Comparison of ENCODE assay signal across 8 mouse cellular contexts in the genomic region with DNA sequence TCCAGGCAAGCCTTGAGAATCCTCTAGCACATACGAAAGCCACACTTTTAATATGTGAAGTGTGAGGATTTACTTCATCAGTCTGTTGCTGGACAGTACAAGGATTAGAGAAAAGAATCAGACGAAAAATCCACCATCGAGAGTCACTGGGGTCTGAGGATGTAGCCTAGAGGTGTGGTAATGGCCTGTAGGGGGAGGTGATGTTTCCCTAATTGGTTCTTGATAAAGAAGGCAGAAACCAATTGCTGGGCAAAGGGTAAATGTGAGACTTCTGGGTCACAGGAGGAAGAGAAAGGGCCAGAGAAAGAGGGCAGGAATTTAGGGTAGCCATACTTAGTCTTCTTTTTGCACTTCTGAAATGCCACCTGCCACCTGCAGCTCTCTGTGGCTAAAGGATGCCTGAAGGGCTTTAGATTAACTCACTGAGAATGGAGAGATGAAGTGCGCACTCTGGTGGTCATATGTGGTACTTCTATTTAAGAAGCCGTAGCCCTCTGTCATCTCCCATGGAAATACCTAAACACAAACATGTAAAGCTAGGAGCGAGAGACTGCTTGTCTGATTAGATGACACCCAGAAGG. TPM values are rescaled to one million over a fixed set of nuclear protein-coding genes. Genes with fewer than 3 reads are reported as not detected.
DNase-seq lines count a peak whose midpoint lies in the region; ATAC-seq and TF ChIP-seq lines count a peak whose summit lies in the region.

No protein-coding gene starts in this region.

- TF ChIP-seq RAD21 in MEL (IDR thresholded peaks at IDR 0.05; ENCODE audit: low read depth, low read length) = peak; percentile 53

- peak; percentile 50 to 88 (median 73) for TF ChIP-seq CTCF in MEL (IDR thresholded peaks at IDR 0.05 in 2 of 3, conservative IDR thresholded peaks at IDR 0.05 in 1 of 3; ENCODE audit: control insufficient read depth in 1 of 3, insufficient read depth in 1 of 3, low read depth in 2 of 3, low read length in 3 of 3, poor library complexity in 1 of 3, severe bottlenecking in 1 of 3)

- no peak overlapping the region for H3K4me3 ChIP-seq in hindbrain, embryonic 11.5 days (ENCODE audit: low read depth, low read length)
- no peak overlapping the region for H3K4me3 ChIP-seq in hindbrain, embryonic 16.5 days (ENCODE audit: low read length)
- H3K4me3 ChIP-seq in MEL (ENCODE audit: control insufficient read depth in 1 of 2, insufficient read depth in 1 of 2, low read depth in 2 of 2, low read length in 2 of 2) = no peak overlapping the region
- peak overlapping the region; percentile 42 for H3K4me3 ChIP-seq in megakaryocyte, embryonic 14.5 days (replicated peaks)

- no peaks in the 10 kb centered on the region for H3K4me1 ChIP-seq in hindbrain, embryonic 11.5 days (replicated peaks; ENCODE audit: control insufficient read depth, insufficient read depth, low read length)
- H3K4me1 ChIP-seq in hindbrain, embryonic 16.5 days (ENCODE audit: control insufficient read depth, insufficient read depth, low read depth, low read length) = no peaks in the 10 kb centered on the region
- 0 out of 4 replicates have a peak, but pooled peaks cover 0 to 9% of the 10 kb centered on the region in 2 experiments for H3K4me1 ChIP-seq in MEL (ENCODE audit: control insufficient read depth in 1 of 2, insufficient read depth in 2 of 2, low read length in 2 of 2)
- peaks cover 32% of the 10 kb centered on the region for H3K4me1 ChIP-seq in megakaryocyte, embryonic 14.5 days

- H3K4me2 ChIP-seq in hindbrain, embryonic 11.5 days (replicated peaks; ENCODE audit: low read depth, low read length) = no peak overlapping the region
- no peak overlapping the region for H3K4me2 ChIP-seq in hindbrain, embryonic 16.5 days (ENCODE audit: low read length)

- no peak overlapping the region for H3K9ac ChIP-seq in hindbrain, embryonic 11.5 days (ENCODE audit: low read depth, low read length)
- H3K9ac ChIP-seq in hindbrain, embryonic 16.5 days (ENCODE audit: low read depth, low read length) = no peak overlapping the region
- no peak overlapping the region for H3K9ac ChIP-seq in MEL (ENCODE audit: control insufficient read depth, low read depth, low read length, poor library complexity, severe bottlenecking)

- H3K79me2 ChIP-seq in MEL (ENCODE audit: control insufficient read depth, insufficient read depth, low read length, poor library complexity) = no peaks in the 10 kb centered on the region

- no peak for TF ChIP-seq POLR2A in MEL (IDR thresholded peaks at IDR 0.05; ENCODE audit: control insufficient read depth in 1 of 2, insufficient read depth in 1 of 2, low read depth in 1 of 2, low read length in 2 of 2, poor library complexity in 1 of 2)

- no peaks in the 10 kb centered on the region for H3K27me3 ChIP-seq in hindbrain, embryonic 11.5 days (ENCODE audit: control insufficient read depth, insufficient read depth, low read length)
- no peaks in the 10 kb centered on the region for H3K27me3 ChIP-seq in hindbrain, embryonic 16.5 days (replicated peaks; ENCODE audit: control insufficient read depth, insufficient read depth, low read length)
- H3K27me3 ChIP-seq in MEL (ENCODE audit: control insufficient read depth in 1 of 2, insufficient read depth in 2 of 2, low read length in 2 of 2) = peaks cover 6 to 7% of the 10 kb centered on the region in 2 experiments
- H3K27me3 ChIP-seq in megakaryocyte, embryonic 14.5 days (replicated peaks) = peaks cover 38% of the 10 kb centered on the region

- 30% methylated on average over 6 of the region's 6 CpGs for WGBS in hindbrain, embryonic 11.5 days
- WGBS in hindbrain, embryonic 16.5 days = 30% methylated on average over 6 of the region's 6 CpGs

- TF ChIP-seq EP300 in MEL (IDR thresholded peaks at IDR 0.05; ENCODE audit: low read depth in 1 of 2, low read length in 2 of 2) = no peak

- ATAC-seq in hindbrain, embryonic 11.5 days (ENCODE audit: low FRiP score) = no peak
- no peak for ATAC-seq in hindbrain, embryonic 16.5 days

- H3K36me3 ChIP-seq in hindbrain, embryonic 11.5 days (ENCODE audit: control insufficient read depth, insufficient read depth, low read length) = no peaks in the 10 kb centered on the region
- no peaks in the 10 kb centered on the region for H3K36me3 ChIP-seq in hindbrain, embryonic 16.5 days (ENCODE audit: control insufficient read depth, insufficient read depth, low read length)
- peaks cover 0 to 2% of the 10 kb centered on the region in 2 experiments; a peak in 2 of 4 replicates for H3K36me3 ChIP-seq in MEL (ENCODE audit: control insufficient read depth in 1 of 2, insufficient read depth in 2 of 2, low read length in 2 of 2)
- H3K36me3 ChIP-seq in megakaryocyte, embryonic 14.5 days (replicated peaks; ENCODE audit: low read length) = no peaks in the 10 kb centered on the region

- H3K9me3 ChIP-seq in hindbrain, embryonic 11.5 days (ENCODE audit: control insufficient read depth, low read length) = no peaks in the 10 kb centered on the region
- H3K9me3 ChIP-seq in hindbrain, embryonic 16.5 days (ENCODE audit: control insufficient read depth, low read length) = no peaks in the 10 kb centered on the region
- H3K9me3 ChIP-seq in MEL (replicated peaks; ENCODE audit: insufficient read depth, low read length) = no peaks in the 10 kb centered on the region
- peaks cover 9% of the 10 kb centered on the region for H3K9me3 ChIP-seq in megakaryocyte, embryonic 14.5 days

- peak; percentile 81 for DNase-seq in hindbrain, embryonic 11.5 days (ENCODE audit: low spot score)
- peak; percentile 89 for DNase-seq in MEL (ENCODE audit: low read depth, low spot score)
- peak; percentile 64 to 68 for DNase-seq in cerebellum, adult 18-20 months
- peak; percentile 11 for DNase-seq in gastrocnemius, postnatal 14 days
- peak; percentile 71 for DNase-seq in layer of hippocampus, adult 9-10 months (ENCODE audit: low spot score)
- peak; percentile 34 for DNase-seq in telencephalon, adult 2 months (ENCODE audit: low read depth, low spot score)

- no peak overlapping the region for H3K27ac ChIP-seq in hindbrain, embryonic 11.5 days (ENCODE audit: low read depth, low read length)
- no peak overlapping the region for H3K27ac ChIP-seq in hindbrain, embryonic 16.5 days (ENCODE audit: low read depth, low read length)
- H3K27ac ChIP-seq in MEL (ENCODE audit: control insufficient read depth, low read depth, low read length) = no peak overlapping the region

- intact Hi-C loops in gastrocnemius, postnatal 14 days (cut with DNase I; ENCODE audit: low total_unique reads) = loop anchor here (5.0 kb wide), 1 partner anchor 33 kb away; no protein-coding TSS in a partner anchor

TF ChIP-seq in MEL, 35 proteins besides CTCF, POLR2A, EP300 and RAD21 (continues in another document):
- TF ChIP-seq ZKSCAN1 (IDR thresholded peaks at IDR 0.05; ENCODE audit: low read depth, low read length) (no peak), KAT2A (conservative IDR thresholded peaks at IDR 0.05; ENCODE audit: low read depth, low read length) (no peak), ZNF384 (IDR thresholded peaks at IDR 0.05; ENCODE audit: low read depth, low read length) (no peak), SIN3A (IDR thresholded peaks at IDR 0.05; ENCODE audit: low read length) (no peak), MXI1 (IDR thresholded peaks at IDR 0.05; ENCODE audit: low read depth, low read length) (no peak), MAZ (IDR thresholded peaks at IDR 0.05; ENCODE audit: low read depth, low read length) (no peak), ZC3H11A (IDR thresholded peaks at IDR 0.05; ENCODE audit: low read depth, low read length) (0 out of 2 replicates have a peak, but pooled peaks have one; percentile 1), MAFK (IDR thresholded peaks at IDR 0.05; ENCODE audit: borderline replicate concordance, low read depth, low read length) (no peak), SMC3 (IDR thresholded peaks at IDR 0.05; ENCODE audit: low read depth, low read length) (peak; percentile 66), TCF12 (IDR thresholded peaks at IDR 0.05; ENCODE audit: low read depth, low read length) (no peak), CHD2 (IDR thresholded peaks at IDR 0.05; ENCODE audit: low read length) (no peak), GATA1 (IDR thresholded peaks at IDR 0.05; ENCODE audit: low read depth, low read length) (peak; percentile 19; the same call in 1 of the 2 replicates), E2F4 (IDR thresholded peaks at IDR 0.05; ENCODE audit: borderline replicate concordance, low read depth, low read length) (no peak), POLR2AphosphoS5 (IDR thresholded peaks at IDR 0.05; ENCODE audit: borderline replicate concordance, low read depth, low read length) (no peak), USF1 (IDR thresholded peaks at IDR 0.05; ENCODE audit: low read depth, low read length) (no peak)

RNA-seq across cellular contexts. Expression of a gene that starts 3.2 kb away (rescaled TPM):
- polyA plus RNA-seq in hindbrain, embryonic 11.5 days (2014; fragmentation: Nextera tagmentation; extraction: Ambion mirVana) = 0.22 TPM in 1 of 2 replicates, not detected in the other
- polyA plus RNA-seq in hindbrain, embryonic 16.5 days (2015; fragmentation: Nextera tagmentation; extraction: Ambion mirVana) = 0.19 TPM in 1 of 2 replicates, not detected in the other
- total RNA-seq in MEL (2012; rRNA removed) = not detected in 2 replicates
- polyA plus RNA-seq in MEL (2012; ENCODE audit: insufficient read depth in 1 of 2, insufficient read length in 2 of 2, low read depth in 1 of 2, low replicate concordance in 2 of 2, missing spikeins in 1 of 2) = not detected
- under 1 TPM in 1 of 2 experiments, not detected in 1; 0.22 TPM for total RNA-seq in gastrocnemius, postnatal 14 days (2021)
- polyA plus RNA-seq in megakaryocyte, embryonic 14.5 days (2012; ENCODE audit: insufficient read depth, low replicate concordance) = not detected in 2 replicates

RNA-seq across cellular contexts. Expression of a gene that starts 29.0 kb away (rescaled TPM):
- 43.0 and 48.6 TPM in 2 replicates for polyA plus RNA-seq in hindbrain, embryonic 11.5 days (2014; fragmentation: Nextera tagmentation; extraction: Ambion mirVana)
- 77.1 and 88.1 TPM in 2 replicates for polyA plus RNA-seq in hindbrain, embryonic 16.5 days (2015; fragmentation: Nextera tagmentation; extraction: Ambion mirVana)
- total RNA-seq in MEL (2012; rRNA removed) = 34.3 and 35.6 TPM in 2 replicates
- polyA plus RNA-seq in MEL (2012; ENCODE audit: insufficient read depth in 1 of 2, insufficient read length in 2 of 2, low read depth in 1 of 2, low replicate concordance in 2 of 2, missing spikeins in 1 of 2) = 10 to 100 TPM; 24.2 to 72.2 TPM
- 10 to 100 TPM; 22.7 to 24.3 TPM for total RNA-seq in gastrocnemius, postnatal 14 days (2021)
- polyA plus RNA-seq in megakaryocyte, embryonic 14.5 days (2012; ENCODE audit: insufficient read depth, low replicate concordance) = 2.9 and 29.2 TPM in 2 replicates

RNA-seq across cellular contexts. Expression of a gene that starts 51.6 kb away (rescaled TPM):
- polyA plus RNA-seq in hindbrain, embryonic 11.5 days (2014; fragmentation: Nextera tagmentation; extraction: Ambion mirVana) = 9.0 and 11.1 TPM in 2 replicates
- 16.4 and 17.1 TPM in 2 replicates for polyA plus RNA-seq in hindbrain, embryonic 16.5 days (2015; fragmentation: Nextera tagmentation; extraction: Ambion mirVana)
- total RNA-seq in MEL (2012; rRNA removed) = 1.5 TPM in 2 replicates
- 1 to 10 TPM in 1 of 2 experiments, not detected in 1; 1.9 TPM for polyA plus RNA-seq in MEL (2012; ENCODE audit: insufficient read depth in 1 of 2, insufficient read length in 2 of 2, low read depth in 1 of 2, low replicate concordance in 2 of 2, missing spikeins in 1 of 2)
- 10 to 100 TPM in 1 of 2 experiments, 1 to 10 TPM in 1; 7.4 to 10.8 TPM for total RNA-seq in gastrocnemius, postnatal 14 days (2021)
- 0.55 TPM in 1 of 2 replicates, not detected in the other for polyA plus RNA-seq in megakaryocyte, embryonic 14.5 days (2012; ENCODE audit: insufficient read depth, low replicate concordance)

Comparison
In these comparisons a context has a peak if more than half of its experiments do, and no peak if none do; other contexts are left out.
1. DNase-seq: peak in every context shown above with its lines; median percentile 89 in MEL; 81 in hindbrain, embryonic 11.5 days; 71 in layer of hippocampus, adult 9-10 months; 66 in cerebellum, adult 18-20 months; 34 in telencephalon, adult 2 months; 11 in gastrocnemius, postnatal 14 days.